Mouse (Mus musculus) T-cell, adult 2 months (primary cell): ENCODE results near the gene Psme2.

Source experiments
- DNase-seq: peaks from one replicate; pipeline ENCODE4 v3.0.0; 2022; ENCODE audit warnings: low spot score

Psme2 gene

DNA sequence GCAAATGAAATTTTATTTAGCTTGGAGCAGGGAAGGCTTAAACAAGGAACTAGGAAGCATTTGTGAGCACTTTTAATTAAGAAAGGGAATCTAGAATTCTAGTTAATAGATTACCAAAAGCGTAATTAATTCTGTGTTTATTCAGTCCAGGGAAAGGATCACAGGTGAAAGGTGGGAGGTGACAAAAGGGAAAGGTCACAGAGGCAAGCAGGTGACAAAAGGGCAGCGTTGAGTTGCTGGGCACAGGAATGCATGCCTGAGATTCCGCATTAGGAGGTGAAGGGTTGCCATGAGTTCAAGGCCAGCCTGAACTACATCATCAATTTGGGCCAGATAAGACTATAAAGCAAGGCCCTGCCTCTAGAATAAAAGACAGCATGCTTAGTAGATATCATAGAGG, 23.4 kb downstream of the Psme2 start:
- DNase-seq = no peak

DNA sequence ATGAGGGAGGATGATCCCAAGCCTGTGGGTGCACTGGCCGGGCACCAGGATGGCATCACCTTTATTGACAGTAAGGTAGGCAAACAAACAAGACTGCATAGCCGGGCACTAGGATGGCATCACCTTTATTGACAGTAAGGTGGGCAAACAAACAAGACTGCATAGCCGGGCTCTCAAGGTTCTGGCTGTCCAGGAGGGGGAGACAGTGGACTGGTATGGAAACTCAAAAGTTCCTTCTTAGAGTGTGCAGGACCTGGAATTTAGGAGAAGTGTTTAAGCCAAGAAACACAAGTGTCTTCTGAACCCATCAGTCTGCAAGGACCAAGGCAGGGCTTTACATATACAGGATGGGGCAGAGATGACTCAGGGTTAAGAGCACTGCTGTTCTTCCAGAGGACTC, 25.2 kb downstream of the Psme2 start:
- no peak for DNase-seq

DNA sequence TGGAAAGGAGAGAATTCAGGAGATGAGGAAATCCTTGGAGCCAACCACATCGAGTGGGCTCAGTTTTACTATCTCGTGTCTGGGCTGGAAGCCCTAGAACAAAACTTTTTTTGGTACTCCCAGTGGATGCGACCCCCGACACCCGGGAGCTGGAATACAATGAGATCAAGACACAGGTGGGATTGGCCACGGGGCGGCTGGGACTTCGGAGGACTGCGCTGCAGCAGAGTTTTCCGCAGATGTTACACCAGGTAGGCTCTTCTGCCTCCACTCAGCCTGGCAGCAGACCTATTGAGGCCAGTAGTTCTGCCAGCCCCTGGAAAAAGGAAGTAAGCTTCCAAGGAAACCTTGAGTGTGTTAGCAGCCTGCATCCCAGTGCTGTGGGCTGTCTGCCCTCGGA, 27.7 kb downstream of the Psme2 start:
- no peak for DNase-seq

DNA sequence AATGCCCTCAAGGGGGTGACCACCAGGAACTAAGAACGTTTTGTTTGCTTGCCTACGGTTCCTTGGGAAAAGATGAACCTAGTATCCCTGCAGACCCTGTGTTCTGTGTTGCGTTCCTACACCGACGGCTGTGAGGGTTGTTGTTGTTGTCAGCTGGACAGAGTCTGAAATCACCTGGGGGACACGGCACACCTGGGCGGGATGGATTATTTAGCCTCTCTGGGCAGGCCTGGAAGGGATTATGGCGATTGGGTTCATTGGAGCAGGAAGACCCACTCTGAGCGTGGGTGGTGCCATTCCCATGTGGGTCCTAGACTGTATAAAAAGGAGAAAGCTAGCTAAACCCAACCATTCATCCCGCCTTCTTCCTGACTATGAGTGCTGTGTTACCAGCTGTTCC, 29.1 kb downstream of the Psme2 start:
- DNase-seq = no peak

DNA sequence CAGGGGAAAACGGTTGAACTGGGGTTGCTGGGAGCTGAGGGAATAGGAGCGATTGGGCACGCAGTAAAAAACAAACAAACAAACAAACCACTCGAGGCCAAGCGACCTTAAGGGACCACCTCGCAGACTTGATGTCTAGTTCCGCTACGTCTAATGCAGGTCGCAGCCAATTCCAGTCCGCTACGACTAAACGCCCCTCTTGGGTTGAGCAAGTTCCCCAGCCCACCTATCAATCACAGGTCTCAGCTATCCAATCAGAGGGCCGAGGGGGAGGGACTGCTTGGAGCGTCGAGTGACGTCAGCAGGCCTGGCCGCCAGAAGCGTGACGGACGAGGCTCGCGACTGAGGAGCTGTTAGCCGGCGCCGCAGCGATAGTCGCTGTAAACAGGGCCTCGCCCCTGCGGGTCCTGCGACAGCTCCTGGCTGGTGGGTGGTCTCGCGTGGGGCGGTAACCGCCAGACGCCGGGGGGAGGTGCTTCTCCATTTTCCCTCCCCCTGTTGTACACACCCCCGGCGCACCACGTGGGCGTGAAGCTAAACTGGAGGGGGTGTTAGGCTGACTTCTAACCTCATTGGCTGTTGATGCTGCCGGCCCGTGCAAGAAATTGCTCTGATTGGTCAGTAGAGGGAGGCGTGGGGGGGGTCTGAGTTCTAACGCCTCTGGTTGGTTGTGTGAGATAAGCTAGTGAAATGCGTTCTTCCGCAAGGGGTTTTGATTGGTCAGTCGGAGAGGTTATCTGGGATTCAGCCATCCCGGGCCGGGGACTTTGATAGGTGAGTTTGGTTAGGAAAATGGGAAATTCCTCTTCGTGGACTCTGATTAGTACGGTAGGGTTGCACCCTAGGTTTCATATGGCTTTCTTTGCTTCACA, 30.5 kb downstream of the Psme2 start, which contains the start of gene A730061H03Rik:
TSS of gene A730061H03Rik (minus strand) at position 205 of the 872 bp plus-strand sequence.
- peak; percentile 98 for DNase-seq

DNA sequence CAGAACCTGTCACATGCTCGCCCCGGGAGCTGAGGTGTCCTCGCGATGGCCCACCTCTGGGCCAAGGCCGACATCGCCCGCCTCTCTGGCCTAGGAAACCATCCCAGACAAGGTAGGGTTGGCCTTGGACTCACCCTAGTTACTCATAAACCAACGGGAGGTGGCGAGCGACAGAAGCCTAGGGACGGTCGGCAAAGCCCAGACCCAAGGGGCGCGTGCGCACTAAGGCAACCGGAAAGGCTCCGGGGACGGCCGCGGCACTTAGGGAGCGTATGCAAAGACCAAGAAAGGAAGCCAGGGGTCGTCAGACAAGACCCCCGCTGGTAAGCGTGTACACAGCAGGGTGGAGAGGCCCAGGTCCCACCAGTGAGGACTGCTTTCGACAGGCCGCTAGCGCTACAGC, 31.1 kb downstream of the Psme2 start, which contains the start of gene Dcaf11:
TSS of gene Dcaf11 (plus strand) at position 208 of the 403 bp plus-strand sequence.
- peak; percentile 80 for DNase-seq

DNA sequence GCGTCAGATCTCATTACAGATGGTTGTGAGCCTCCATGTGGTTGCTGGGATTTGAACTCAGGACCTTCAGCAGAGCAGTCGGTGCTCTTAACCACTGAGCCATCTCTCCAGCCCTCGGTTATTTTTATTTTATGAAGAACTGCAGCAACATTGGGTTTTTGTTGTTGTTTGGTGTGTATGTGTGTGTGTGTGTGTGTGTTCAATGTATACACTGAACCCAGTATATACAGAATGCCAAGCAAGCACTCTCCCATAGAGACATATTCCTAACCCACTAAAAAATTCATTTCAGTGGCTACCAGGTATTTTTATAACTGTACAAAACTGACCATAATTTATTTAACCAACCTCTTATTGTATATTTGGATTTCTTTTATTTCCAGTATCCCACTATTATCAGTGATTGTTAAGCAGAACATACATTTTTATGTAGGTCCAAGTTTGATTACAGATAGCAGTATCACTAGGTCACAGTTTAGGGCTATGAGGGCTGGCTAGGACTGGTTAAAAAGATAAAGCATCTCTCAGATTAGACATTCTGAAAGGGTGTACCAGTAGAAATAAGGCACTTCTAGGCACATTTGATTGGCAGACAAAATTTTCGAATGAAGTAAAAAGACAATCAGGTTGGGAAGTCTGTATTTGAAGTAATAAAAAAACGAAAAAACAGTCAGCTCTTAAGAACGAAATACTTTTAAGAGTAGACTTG, 32.0 kb downstream of the Psme2 start:
- DNase-seq = no peak

DNA sequence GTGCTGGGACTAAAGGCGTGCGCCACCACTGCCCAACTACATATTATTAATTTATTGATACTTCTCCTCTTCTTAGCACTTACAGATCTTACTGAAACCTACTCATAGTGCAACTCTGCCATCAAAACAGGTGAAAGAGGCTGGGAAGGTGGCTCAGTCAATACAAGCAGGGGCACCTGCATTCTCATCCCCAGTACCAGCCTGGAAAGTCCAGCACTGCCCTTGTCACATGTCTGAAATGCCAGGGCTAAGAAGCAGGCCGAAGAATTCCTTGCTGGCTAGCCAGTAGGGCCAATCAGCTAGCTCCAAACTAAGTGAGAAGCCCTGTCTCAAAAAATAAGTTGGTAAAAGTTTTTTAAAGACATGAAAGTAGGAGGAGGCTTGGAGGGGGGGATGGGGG, 33.3 kb downstream of the Psme2 start:
- no peak for DNase-seq

DNA sequence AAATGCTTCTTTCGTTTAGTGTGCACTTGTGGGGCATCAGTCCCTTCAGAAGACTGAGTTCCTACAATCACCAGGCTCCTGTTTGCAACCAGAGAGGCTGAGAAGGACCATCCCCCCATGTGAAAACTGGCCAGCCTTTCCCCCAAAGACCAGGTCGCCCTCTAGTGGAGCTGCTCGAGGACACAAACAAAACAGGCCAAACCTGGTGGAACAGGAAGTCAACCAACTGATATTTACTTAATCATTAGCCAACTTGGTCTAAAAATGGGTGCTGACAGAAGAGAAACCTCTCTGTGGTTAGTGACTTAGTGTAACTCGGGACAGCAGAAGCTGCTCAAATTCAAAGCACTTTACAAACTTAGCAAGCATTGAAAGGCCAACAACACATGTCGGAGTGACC, 33.9 kb downstream of the Psme2 start:
- peak; percentile 65 for DNase-seq

DNA sequence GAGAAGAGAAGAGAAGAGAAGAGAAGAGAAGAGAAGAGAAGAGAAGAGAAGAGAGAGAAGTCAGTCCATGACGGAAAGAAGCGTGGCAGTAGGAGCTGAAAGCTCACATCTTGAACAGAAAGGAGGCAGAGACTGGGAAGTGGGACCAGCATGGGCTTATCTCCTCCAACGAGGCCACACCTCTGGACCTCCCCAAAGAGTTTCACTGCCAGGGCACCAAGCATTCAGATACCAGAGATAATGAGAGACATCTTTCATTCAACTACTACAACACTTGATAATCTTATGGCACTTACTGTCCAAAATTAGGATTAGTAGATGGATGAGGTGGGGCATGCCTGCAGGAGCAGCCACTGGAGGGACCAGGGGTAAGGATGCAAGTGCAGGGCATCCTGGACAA, 35.1 kb downstream of the Psme2 start:
- no peak for DNase-seq

DNA sequence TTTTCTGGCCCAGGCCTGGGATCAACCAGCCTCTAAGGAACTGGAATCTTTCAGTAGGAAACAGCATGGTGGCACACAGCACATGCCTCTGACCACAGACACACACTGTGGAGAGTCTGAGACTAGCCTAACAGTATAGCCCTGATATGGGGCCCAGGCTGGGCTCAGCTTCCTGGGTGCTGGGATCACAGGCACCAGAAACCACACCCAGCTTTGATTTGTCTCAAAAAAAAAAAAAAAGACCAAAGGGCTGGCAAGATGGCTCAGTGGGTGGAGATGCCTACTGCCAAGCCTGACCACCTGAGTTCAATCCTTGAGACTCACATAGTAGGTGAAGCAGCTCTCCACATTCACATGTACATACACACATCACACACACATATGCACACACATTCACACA, 36.3 kb downstream of the Psme2 start:
- no peak for DNase-seq

DNA sequence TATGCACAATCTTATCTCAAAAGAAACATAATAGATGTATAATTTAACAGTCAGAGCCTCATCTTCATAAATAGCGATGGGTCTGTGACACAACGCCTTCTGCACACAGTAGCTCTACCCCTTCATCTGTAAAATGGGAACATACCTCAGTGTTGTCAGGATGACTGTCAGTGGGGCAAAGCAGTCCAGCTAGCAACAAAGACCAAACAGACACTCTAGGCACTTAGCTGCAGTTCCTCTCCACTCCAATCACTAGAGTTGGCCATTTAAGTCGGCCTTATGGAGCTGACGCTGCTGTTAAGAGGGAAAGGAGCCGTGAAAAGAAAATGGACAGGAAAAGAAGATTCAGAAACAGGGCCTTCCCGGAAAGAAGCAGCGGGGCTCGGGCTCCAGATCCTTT, 39.1 kb downstream of the Psme2 start:
- no peak for DNase-seq

DNA sequence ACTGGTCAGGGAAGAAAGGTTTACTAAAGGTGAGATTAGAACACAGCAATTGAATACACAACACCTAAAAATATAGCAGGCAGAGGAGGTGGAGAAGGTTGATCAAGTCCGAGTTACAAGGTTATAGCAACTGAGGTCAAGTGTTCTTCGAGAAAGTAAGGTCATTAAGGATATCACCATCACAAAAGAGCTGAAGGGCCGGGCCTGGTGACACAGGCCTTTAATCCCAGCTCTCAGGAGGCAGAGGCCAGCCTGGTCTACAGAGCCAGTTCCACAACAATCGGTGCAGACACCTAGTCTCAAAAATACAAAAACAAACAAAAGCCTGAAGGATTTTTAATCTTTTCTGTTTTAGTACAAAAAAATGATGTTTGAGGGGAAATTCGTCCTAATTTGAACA, 39.6 kb downstream of the Psme2 start:
- DNase-seq = no peak

DNA sequence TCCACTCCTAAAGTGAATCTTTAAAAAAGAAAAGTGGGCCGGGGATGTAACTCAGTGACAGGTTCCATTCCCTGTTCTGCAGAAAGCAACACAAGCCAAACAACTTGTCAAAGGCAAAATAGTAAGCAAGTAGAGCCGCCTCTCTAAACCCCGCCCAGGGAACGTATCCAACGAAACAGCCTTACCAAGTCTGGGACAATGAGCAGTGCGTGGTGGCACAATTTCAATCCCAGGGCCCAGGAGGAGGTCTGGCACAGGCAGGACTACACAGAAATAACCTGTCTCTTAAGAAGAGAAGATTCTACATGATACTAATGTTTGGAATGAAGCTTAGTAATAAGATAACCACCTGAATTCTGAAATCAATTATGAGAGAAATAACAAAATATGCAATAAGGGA, 40.7 kb downstream of the Psme2 start:
- DNase-seq = no peak

DNA sequence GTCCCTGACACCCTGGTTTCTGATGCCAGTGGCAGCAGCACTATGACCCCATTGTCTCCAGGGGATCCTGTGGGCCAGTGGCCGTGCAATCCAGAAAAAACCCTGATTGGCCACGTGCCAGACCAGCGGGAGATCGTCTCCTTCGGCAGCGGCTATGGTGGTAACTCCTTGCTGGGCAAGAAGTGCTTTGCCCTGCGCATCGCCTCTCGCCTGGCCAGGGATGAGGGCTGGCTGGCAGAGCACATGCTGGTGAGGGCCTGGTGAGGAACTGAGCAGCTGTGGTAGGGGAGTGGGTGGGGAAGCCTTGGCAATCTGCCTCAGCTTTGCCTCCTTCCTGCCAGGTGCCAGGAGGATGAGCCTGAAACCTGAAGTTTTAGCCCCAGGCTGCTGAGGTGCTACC, 46.6 kb downstream of the Psme2 start:
- no peak for DNase-seq

DNA sequence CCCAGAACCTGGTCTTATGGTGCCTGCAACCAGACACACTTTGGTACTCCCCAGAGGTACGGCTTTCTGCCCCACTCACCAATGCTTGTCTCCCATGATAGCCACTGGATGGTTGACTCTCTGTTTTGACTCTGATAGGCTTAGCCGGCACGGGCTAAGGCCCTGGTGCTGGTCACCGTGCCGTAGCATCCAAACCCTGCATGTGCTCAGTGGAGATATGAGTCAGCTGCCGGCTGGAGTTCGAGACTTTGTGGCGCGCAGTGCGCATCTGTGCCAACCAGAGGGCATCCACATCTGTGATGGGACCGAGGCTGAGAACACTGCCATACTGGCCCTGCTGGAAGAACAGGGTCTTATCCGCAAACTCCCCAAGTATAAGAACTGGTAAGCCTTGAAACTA, 48.6 kb downstream of the Psme2 start:
- DNase-seq = no peak

DNA sequence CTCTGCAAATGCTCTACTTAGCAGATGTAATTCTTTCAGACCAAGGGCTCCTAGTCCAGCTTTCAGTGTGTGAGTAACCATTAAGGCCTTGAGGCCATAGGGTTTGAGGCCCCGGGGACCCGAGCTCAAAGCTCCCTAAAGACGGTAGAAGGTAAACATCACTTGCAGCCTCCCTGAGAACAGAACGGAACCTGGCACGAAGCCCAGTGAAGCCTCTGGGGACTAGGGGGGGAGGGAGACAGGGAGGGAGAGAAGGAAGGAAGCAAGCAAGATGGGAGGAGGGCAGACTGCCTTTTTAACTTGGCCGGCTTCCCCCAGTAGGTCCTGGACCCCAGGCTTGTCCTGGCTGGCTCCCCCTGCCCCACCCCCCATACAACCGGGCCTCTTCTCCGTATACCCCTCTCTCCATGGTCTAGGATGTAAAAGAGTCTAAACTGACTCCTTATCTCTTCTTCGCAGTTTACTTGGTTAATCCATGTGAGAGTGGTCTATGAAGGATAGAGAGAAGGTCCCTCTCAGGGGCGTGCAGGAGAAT, 50.1 kb downstream of the Psme2 start:
- peak; percentile 59 for DNase-seq

DNA sequence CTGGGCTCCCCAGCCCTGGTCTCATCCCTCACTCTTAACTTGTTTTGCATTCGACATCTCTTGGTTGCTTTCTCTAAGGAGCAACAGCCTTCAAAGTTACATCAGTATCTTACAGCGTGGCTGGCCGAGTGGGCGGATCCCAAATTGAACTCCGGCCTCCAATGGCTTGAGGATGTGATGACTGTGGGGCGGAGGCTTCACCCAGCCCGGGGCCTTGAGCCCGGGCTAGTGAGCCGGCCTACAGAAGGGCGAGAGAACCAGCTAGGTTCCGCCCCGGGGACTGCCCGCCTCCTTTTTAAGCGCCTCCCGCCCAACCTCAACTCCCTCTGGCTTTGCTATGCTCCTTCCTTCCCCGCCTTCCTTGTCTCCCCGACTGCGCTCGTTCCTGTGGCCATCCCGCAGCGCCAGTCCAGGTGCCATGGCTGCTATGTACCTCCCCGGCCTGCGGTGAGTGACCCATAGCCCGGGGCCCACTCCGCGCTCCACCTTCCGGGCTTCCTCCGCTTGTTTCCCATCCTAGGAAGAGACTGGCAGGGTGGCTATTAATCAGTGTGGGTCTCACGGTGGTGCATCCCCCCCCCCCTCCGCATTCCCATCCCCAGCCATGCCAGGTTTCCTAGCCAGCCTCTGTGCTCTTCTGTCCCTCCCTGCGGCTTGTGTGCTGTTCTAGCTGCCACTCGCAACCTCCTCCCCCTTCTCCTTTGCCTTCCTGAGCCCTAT, 50.7 kb downstream of the Psme2 start, which contains the start of gene Pck2:
TSS of gene Pck2 (plus strand) at position 200 of the 720 bp plus-strand sequence.
- DNase-seq = peak; percentile 40
